ENCODE assay signal across 13 mouse cellular contexts in genomic region chr8:117451072-117451471, GRCm38 (mm10). TPM values are rescaled to one million over a fixed set of nuclear protein-coding genes. Genes with fewer than 3 reads are reported as not detected.
DNase-seq lines count a peak whose midpoint lies in the region; ATAC-seq lines count a peak whose summit lies in the region.
"Had no signal": no experiment of that assay in that cellular context is flagged by ENCODE, and none has a peak within 500 bp of the region (broad histone marks: within the 10 kb centered on the region; RNA-seq: fewer than 3 reads in every experiment).

No protein-coding gene starts in this region.

- peak; percentile 71 for DNase-seq in right cerebral cortex, adult 18-20 months
- DNase-seq in right cerebral cortex, postnatal 14 days, result no peak
- DNase-seq in layer of hippocampus, adult 11-12 months (ENCODE audit: low spot score), result peak; percentile 64
- no peak for DNase-seq in lung, postnatal 4 days
- DNase-seq in thymus, adult 18-20 months, result no peak
- DNase-seq: adrenal gland, postnatal 36 days; cerebellum, postnatal 10 days; gastrocnemius, postnatal 10 days; kidney, adult 18-20 months had no signal

- peak overlapping the region; percentile 76 for H3K27ac ChIP-seq in midbrain, embryonic 16.5 days (ENCODE audit: low read length)
- no peak overlapping the region for H3K27ac ChIP-seq in heart, embryonic 11.5 days (ENCODE audit: low read depth, low read length)
- H3K27ac ChIP-seq: liver, embryonic 14.5 days had no signal

- peaks cover 30% of the 10 kb centered on the region for H3K36me3 ChIP-seq in midbrain, embryonic 16.5 days (ENCODE audit: control insufficient read depth, insufficient read depth, low read length)
- H3K36me3 ChIP-seq in heart, embryonic 11.5 days (ENCODE audit: control insufficient read depth, insufficient read depth, low read length), result peaks cover 15% of the 10 kb centered on the region

- H3K27me3 ChIP-seq in midbrain, embryonic 16.5 days (ENCODE audit: control insufficient read depth, insufficient read depth, low read depth, low read length), result no peaks in the 10 kb centered on the region
- H3K27me3 ChIP-seq in heart, embryonic 11.5 days (ENCODE audit: control insufficient read depth, insufficient read depth, low read length), result no peaks in the 10 kb centered on the region
- H3K27me3 ChIP-seq: CH12.LX had no signal

- no peak overlapping the region for H3K4me3 ChIP-seq in midbrain, embryonic 16.5 days (ENCODE audit: low read depth, low read length)
- no peak overlapping the region for H3K4me3 ChIP-seq in heart, embryonic 11.5 days (ENCODE audit: low read depth, low read length)

- H3K4me1 ChIP-seq in midbrain, embryonic 16.5 days (ENCODE audit: control insufficient read depth, insufficient read depth, low read length), result peaks cover 13% of the 10 kb centered on the region
- no peaks in the 10 kb centered on the region for H3K4me1 ChIP-seq in heart, embryonic 11.5 days (ENCODE audit: control insufficient read depth, insufficient read depth, low read length)

- no peak overlapping the region for H3K9ac ChIP-seq in midbrain, embryonic 16.5 days (ENCODE audit: low read depth, low read length)
- no peak overlapping the region for H3K9ac ChIP-seq in heart, embryonic 11.5 days (ENCODE audit: low read depth, low read length)
- H3K9ac ChIP-seq: liver, embryonic 14.5 days had no signal

- WGBS in midbrain, embryonic 16.5 days, result 50% methylated on average over 9 of the region's 9 CpGs
- WGBS in heart, embryonic 11.5 days (ENCODE audit: insufficient replicate concordance), result 84% methylated on average over 9 of the region's 9 CpGs

- peak; percentile 43 for ATAC-seq in midbrain, embryonic 16.5 days
- no peak for ATAC-seq in heart, embryonic 11.5 days (replicated peaks; ENCODE audit: insufficient number of reproducible peaks, low FRiP score, low TSS enrichment)

- no peaks in the 10 kb centered on the region for H3K9me3 ChIP-seq in midbrain, embryonic 16.5 days (replicated peaks; ENCODE audit: control insufficient read depth, low read length, poor library complexity, severe bottlenecking)
- H3K9me3 ChIP-seq in heart, embryonic 11.5 days (replicated peaks; ENCODE audit: control insufficient read depth, low read length), result no peaks in the 10 kb centered on the region

- H3K4me2 ChIP-seq in midbrain, embryonic 16.5 days (ENCODE audit: low read length), result no peak overlapping the region
- H3K4me2 ChIP-seq in heart, embryonic 11.5 days, result no peak overlapping the region

RNA-seq across cellular contexts. Expression of gene Plcg2, which starts 47.0 kb away (rescaled TPM):
- polyA plus RNA-seq in midbrain, embryonic 16.5 days (2015; fragmentation: Nextera tagmentation; extraction: Ambion mirVana), result 0.89 and 1.2 TPM in 2 replicates
- 4.7 and 6.7 TPM in 2 replicates for polyA plus RNA-seq in heart, embryonic 11.5 days (2014; fragmentation: Nextera tagmentation; extraction: Ambion mirVana)

Comparison
In these comparisons a context has a peak if more than half of its experiments do, and no peak if none do; other contexts are left out.
1. DNase-seq: peak in right cerebral cortex, adult 18-20 months (single experiment) and layer of hippocampus, adult 11-12 months (single experiment); none in right cerebral cortex, postnatal 14 days (single experiment), lung, postnatal 4 days (0 of 2) and thymus, adult 18-20 months (0 of 2).